Mouse (Mus musculus) testis, adult 2 months (tissue): Measurements from ENCODE around the gene Gm6588. TPM values are rescaled to one million over a fixed set of nuclear protein-coding genes. Genes with fewer than 3 reads are reported as not detected.
"Not testable (repeated sequence)": the region's sequence is repeated elsewhere in the genome, so short reads cannot be mapped to it uniquely, and the experiment has no call there.

ENCODE experiments used
- H3K27ac ChIP-seq: fragments of 200-500 bp; 2 replicates; pipeline ENCODE4 v1.5.1; 2012; ENCODE audit warnings: low read depth, low read length; ENCODE audit not compliant: control insufficient read depth, insufficient read depth
- H3K27me3 ChIP-seq: fragments of 200-500 bp; 2 replicates; pipeline ENCODE4 v1.6.1; 2012; ENCODE audit warnings: mild to moderate bottlenecking, low read length, moderate library complexity; ENCODE audit not compliant: control insufficient read depth, insufficient read depth
- H3K36me3 ChIP-seq: fragments of 200-500 bp; 2 replicates; pipeline ENCODE4 v1.6.1; 2012; ENCODE audit warnings: mild to moderate bottlenecking, low read length; ENCODE audit not compliant: control insufficient read depth, insufficient read depth
- H3K4me1 ChIP-seq: fragments of 200-500 bp; 2 replicates; pipeline ENCODE4 v1.6.1; 2012; ENCODE audit warnings: low read length; ENCODE audit not compliant: control insufficient read depth, insufficient read depth
- H3K4me3 ChIP-seq: fragments of 200-500 bp; 2 replicates; pipeline ENCODE4 v1.5.1; 2012; ENCODE audit warnings: low read depth, mild to moderate bottlenecking, low read length, moderate library complexity, mixed read lengths; ENCODE audit not compliant: control insufficient read depth
- CTCF ChIP-seq: fragments of 200-500 bp; IDR thresholded peaks from 2 replicates; pipeline ENCODE4 v1.5.1; 2012; ENCODE audit warnings: low read depth, mild to moderate bottlenecking, inconsistent platforms, low read length, moderate library complexity; ENCODE audit not compliant: control insufficient read depth, insufficient read depth, insufficient replicate concordance
- POLR2A ChIP-seq: fragments of 200-500 bp; IDR thresholded peaks from 2 replicates; pipeline ENCODE4 v1.6.1; 2012; ENCODE audit warnings: low read depth, mild to moderate bottlenecking, inconsistent platforms, low read length, moderate library complexity; ENCODE audit not compliant: control insufficient read depth
- polyA plus RNA-seq: library from polyadenylated mRNA; depleted of rRNA; stranded (reverse); fragments of >200 nt; gene quantifications from 2 replicates; pipeline ENCODE4 v1.2.3, GENCODE M21; 2012; rRNA removed

Gm6588 gene
- 22.5 and 24.5 TPM in 2 replicates for polyA plus RNA-seq

DNA sequence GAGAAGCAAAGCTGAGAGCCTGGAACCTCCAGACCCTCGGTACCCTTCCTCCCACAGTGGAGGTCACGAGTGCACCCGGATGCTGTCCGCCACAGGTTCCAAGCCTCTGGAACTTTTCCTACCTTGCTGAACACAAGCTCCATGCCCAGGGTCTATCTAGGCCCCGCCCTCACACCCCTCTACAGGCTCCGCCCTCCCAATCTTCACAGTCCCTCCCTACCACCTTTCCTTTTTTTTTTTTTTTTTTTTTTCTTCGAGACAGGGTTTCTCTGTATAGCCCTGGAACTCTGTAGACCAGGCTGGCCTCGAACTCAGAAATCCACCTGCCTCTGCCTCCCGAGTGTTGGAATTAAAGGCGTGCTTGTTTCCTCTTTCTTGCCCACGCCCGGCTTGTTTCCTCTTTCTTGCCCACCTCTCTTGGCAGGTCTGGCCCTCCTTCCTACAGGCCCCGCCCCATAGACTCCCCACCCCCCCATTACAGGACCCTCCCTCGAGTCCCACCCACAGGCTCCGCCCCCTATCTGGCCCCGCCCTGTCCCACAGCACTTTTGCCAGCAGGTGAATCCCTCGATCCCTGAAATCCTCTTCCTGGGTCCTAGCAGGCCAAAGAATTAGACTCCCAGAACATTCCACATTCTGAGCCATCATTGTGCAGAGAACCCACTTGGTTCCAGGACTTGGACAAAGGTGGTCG, at the start of gene Gm6588:
Gm6588 (plus strand) TSS at position 680 of the 694 bp plus-strand sequence.
- Histone ChIP-seq H3K27ac (no peak within 1 kb of the TSS), H3K4me3 (peak within 1 kb of the TSS; percentile 80), H3K4me1 (peaks cover 9% of the 10 kb centered on the region), H3K36me3 (no peaks in the 10 kb centered on the region), H3K27me3 (no peaks in the 10 kb centered on the region)
- TF ChIP-seq CTCF (no peak), POLR2A (no peak)

- Histone ChIP-seq H3K27me3 (no peaks in the 10 kb centered on the region), H3K4me1 (no peaks in the 10 kb centered on the region), H3K4me3 (no peak overlapping the region), H3K27ac (no peak overlapping the region), H3K36me3 (no peaks in the 10 kb centered on the region)
- TF ChIP-seq POLR2A, result no peak
- no peak for TF ChIP-seq CTCF
Observed at GRCm38 (mm10) chr5:112402437-112402836, 46.8 kb upstream of the Gm6588 start.

GRCm38 (mm10) chr5:112406017-112406416, 43.2 kb upstream of the Gm6588 start:
- Histone ChIP-seq H3K27ac (no peak overlapping the region), H3K27me3 (no peaks in the 10 kb centered on the region), H3K36me3 (no peaks in the 10 kb centered on the region), H3K4me3 (no peak overlapping the region), H3K4me1 (no peaks in the 10 kb centered on the region)
- TF ChIP-seq POLR2A (no peak), CTCF (no peak)

- H3K27me3 ChIP-seq, result no peaks in the 10 kb centered on the region
- no peak overlapping the region for H3K4me3 ChIP-seq
- peaks cover 5% of the 10 kb centered on the region for H3K4me1 ChIP-seq
- no peaks in the 10 kb centered on the region for H3K36me3 ChIP-seq
- TF ChIP-seq CTCF (no peak), POLR2A (no peak)
- H3K27ac ChIP-seq, result no peak overlapping the region
Observed at GRCm38 (mm10) chr5:112409274-112409673, 40.0 kb upstream of the Gm6588 start.

DNA sequence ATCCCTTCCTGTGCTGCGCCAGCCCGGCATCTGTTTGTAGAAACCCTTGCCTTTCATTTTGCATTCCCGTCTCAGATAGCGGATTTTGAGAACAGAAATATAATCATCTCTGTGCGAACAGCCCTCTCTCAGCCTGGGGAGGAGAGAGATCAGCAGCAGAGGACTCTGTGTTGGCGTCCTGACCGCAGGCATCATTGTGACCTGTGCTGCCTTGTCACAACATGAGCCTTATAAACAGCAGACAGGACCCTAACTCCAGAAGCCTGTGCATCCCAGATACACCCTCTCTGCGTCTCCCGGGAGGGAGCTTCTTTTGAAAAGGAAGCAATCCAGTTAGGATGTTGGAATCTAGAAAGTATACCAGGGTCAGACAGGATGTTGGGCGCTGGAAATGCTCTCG, 38.2 kb upstream of the Gm6588 start:
- H3K4me3 ChIP-seq, result no peak overlapping the region
- no peaks in the 10 kb centered on the region for H3K36me3 ChIP-seq
- no peak for TF ChIP-seq POLR2A
- no peak for TF ChIP-seq CTCF
- H3K27ac ChIP-seq, result no peak overlapping the region
- no peaks in the 10 kb centered on the region for H3K27me3 ChIP-seq
- peaks cover 5% of the 10 kb centered on the region for H3K4me1 ChIP-seq

- TF ChIP-seq CTCF (no peak), POLR2A (no peak)
- H3K27me3 ChIP-seq, result no peaks in the 10 kb centered on the region
- H3K4me3 ChIP-seq, result no peak overlapping the region
- no peak overlapping the region for H3K27ac ChIP-seq
- peaks cover 5% of the 10 kb centered on the region for H3K4me1 ChIP-seq
- no peaks in the 10 kb centered on the region for H3K36me3 ChIP-seq
Observed at GRCm38 (mm10) chr5:112411514-112412335, 37.5 kb upstream of the Gm6588 start.

DNA sequence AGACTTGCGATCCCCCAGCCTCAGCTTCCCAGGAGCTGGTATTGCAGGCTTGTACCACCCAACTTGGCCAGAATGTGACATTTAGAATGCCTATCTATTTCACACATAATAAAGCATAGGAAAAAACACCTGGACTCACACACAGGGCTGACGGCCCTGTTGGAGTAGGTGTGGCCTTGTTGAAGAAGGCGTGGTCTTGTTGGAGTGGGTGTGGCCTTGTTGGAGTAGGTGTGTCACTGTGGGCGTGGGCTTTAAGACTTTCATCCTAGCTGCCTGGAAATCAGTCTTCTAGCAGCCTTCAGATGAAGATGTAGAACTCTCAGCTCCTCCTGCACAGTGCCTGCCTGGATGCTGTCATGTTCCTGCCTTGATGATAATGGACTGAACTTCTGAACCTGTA, 36.4 kb upstream of the Gm6588 start:
- H3K27ac ChIP-seq, H3K4me3 ChIP-seq, H3K27me3 ChIP-seq, H3K36me3 ChIP-seq, H3K4me1 ChIP-seq: not testable (repeated sequence)
